Mouse (Mus musculus): ENCODE measurements at regions not wholly inside any gene's neighbourhood (a gene's known extent, or its start where the extent isn't known, plus 50 kb on each side); places are given as distances from the start of the nearest gene placed in this dataset.

DNA sequence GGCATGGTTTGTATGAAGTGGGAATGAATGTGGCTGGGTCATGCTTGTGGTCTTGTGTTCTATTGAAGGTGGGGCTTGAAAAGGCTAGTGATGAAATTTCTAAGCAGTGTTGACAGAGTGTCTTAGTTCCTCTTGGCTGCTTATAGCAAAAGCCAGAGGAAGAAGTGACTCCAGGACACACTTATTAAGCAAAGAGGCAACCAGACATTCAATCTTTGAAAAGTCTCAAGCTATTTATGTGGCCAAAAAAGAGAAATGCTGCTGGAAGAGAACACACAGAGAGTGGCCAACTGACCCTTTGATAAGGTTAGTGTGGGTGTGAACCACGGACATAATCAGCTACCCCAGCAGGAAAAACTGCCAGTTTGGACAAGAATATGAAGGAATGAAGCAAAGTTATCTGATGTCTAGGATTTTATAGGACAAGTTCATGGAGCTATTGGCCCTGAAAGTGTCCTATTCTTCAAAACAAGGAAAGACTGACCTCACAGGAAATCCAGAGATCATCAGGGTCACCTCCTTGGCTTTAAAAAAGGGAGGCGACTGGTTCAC lies 104.4 kb upstream of the Nxt1 start:
- peak overlapping the region; percentile 45; the same call in 1 of the 2 replicates for H3K27ac ChIP-seq (ENCODE audit: low read length)
- 24% methylated on average over 2 of the region's 2 CpGs for WGBS (ENCODE audit: insufficient replicate concordance)
- no peak overlapping the region for H3K4me3 ChIP-seq (ENCODE audit: low read depth, low read length)
- no peaks in the 10 kb centered on the region for H3K9me3 ChIP-seq (replicated peaks; ENCODE audit: control insufficient read depth, low read length)
- H3K36me3 ChIP-seq (ENCODE audit: control insufficient read depth, insufficient read depth), result no peaks in the 10 kb centered on the region
- ATAC-seq (ENCODE audit: low read depth), result peak; percentile 56; the same call in 1 of the 2 replicates
- no peak overlapping the region for H3K9ac ChIP-seq (ENCODE audit: low read depth, low read length)
- H3K4me2 ChIP-seq (ENCODE audit: low read depth, low read length), result no peak overlapping the region
- no peaks in the 10 kb centered on the region for H3K4me1 ChIP-seq (ENCODE audit: control insufficient read depth, low read depth, low read length)
- no peaks in the 10 kb centered on the region for H3K27me3 ChIP-seq (ENCODE audit: control insufficient read depth, insufficient read depth, low read depth, low read length)

DNA sequence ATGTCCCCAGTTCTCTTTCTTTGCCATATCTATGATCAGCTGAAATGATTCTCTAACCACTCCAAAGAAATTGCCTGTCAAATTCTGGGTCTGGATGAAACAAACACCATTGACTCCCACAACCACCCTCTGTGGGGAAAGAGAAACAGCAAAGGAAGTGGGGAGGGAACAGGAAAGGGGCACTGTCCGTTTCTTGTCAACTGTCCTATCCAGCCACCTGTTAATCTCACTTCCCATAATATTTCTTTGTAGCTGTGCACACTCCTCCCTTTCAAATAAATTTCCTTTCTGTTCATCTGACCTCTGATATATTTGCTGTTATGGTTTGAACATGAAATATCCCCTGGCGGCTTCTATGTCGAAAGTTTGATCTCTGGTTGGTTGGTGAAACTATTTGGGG lies 109.0 kb upstream of the Nxt1 start:
- Histone ChIP-seq H3K4me1 (ENCODE audit: control insufficient read depth, low read depth, low read length) (no peaks in the 10 kb centered on the region), H3K4me3 (ENCODE audit: low read depth, low read length) (no peak overlapping the region), H3K27ac (ENCODE audit: low read length) (peak overlapping the region; percentile 8; the same call in 1 of the 2 replicates), H3K27me3 (ENCODE audit: control insufficient read depth, insufficient read depth, low read depth, low read length) (no peaks in the 10 kb centered on the region), H3K4me2 (ENCODE audit: low read depth, low read length) (no peak overlapping the region), H3K9ac (ENCODE audit: low read depth, low read length) (no peak overlapping the region), H3K36me3 (ENCODE audit: control insufficient read depth, insufficient read depth) (no peaks in the 10 kb centered on the region), H3K9me3 (replicated peaks; ENCODE audit: control insufficient read depth, low read length) (no peaks in the 10 kb centered on the region)
- WGBS (ENCODE audit: insufficient replicate concordance), result 18% methylated on average over 3 of the region's 3 CpGs
- ATAC-seq (ENCODE audit: low read depth), result no peak; the same call in 1 of the 2 replicates

DNA sequence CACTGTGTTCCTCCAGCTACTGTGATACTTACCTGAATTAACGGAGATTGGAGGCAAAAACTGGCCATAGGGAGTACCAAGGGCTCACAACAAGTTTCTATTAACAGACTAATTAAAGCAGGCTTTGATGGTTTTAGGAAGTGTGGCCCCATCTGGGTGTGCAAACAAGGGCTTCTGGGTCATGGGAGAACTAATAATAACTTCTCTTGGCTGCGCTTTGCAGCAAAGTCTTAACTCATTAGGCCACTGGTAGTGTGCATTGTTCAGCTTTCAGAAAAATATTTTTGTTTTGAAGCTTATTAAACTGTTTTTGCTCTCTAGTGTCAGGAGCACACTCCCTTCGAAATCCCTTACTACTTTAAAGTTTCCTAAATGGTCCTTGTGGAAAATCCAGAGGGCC lies 110.4 kb upstream of the Nxt1 start:
- H3K9me3 ChIP-seq (replicated peaks; ENCODE audit: control insufficient read depth, low read length), result no peaks in the 10 kb centered on the region
- H3K4me2 ChIP-seq (ENCODE audit: low read depth, low read length), result no peak overlapping the region
- no peak overlapping the region for H3K9ac ChIP-seq (ENCODE audit: low read depth, low read length)
- no peaks in the 10 kb centered on the region for H3K36me3 ChIP-seq (ENCODE audit: control insufficient read depth, insufficient read depth)
- H3K4me1 ChIP-seq (ENCODE audit: control insufficient read depth, low read depth, low read length), result no peaks in the 10 kb centered on the region
- H3K27me3 ChIP-seq (ENCODE audit: control insufficient read depth, insufficient read depth, low read depth, low read length), result no peaks in the 10 kb centered on the region
- no peak overlapping the region for H3K4me3 ChIP-seq (ENCODE audit: low read depth, low read length)
- H3K27ac ChIP-seq (ENCODE audit: low read length), result no peak overlapping the region
- ATAC-seq (ENCODE audit: low read depth), result no peak
- WGBS (ENCODE audit: insufficient replicate concordance), result 39% methylated on average over 3 of the region's 3 CpGs

DNA sequence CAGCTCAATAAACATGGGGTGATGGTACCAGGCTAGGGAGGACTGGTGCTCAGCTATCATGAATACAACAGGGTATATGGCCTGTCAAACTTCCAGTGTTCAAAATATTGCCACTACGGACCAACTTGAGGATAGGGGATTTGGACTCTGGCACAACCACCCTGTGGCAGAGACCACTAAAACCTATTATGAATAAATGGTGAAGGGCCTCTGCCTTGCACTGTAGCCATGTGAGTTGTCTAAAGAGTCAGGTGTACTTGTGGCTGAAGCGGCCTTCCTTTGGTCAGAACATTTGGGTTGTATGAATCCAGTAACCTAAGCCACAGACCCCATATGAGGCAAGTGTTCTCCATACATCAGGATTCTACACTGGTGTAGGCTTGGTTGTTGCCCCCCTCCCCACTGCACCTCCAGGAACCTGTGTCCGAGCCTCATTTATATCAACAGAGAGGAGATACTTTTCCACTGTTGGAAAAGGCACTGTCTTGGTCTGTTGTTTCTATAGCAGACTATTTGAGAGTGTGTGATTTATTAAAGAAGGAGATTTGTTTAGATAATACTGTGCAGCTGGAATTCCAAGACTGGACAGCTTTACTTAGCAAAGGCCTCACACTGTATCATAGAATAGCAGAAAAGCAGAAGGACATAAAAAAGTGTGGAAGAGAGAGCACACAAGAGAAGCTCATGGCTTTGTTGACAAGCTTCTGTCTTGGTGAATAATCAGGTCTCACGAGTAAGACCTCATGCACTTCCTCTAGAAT lies 112.2 kb upstream of the Nxt1 start:
- Histone ChIP-seq H3K4me3 (ENCODE audit: low read depth, low read length) (no peak overlapping the region), H3K27me3 (ENCODE audit: control insufficient read depth, insufficient read depth, low read depth, low read length) (no peaks in the 10 kb centered on the region), H3K36me3 (ENCODE audit: control insufficient read depth, insufficient read depth) (no peaks in the 10 kb centered on the region), H3K4me1 (ENCODE audit: control insufficient read depth, low read depth, low read length) (no peaks in the 10 kb centered on the region), H3K4me2 (ENCODE audit: low read depth, low read length) (no peak overlapping the region), H3K9me3 (replicated peaks; ENCODE audit: control insufficient read depth, low read length) (no peaks in the 10 kb centered on the region), H3K27ac (ENCODE audit: low read length) (no peak overlapping the region), H3K9ac (ENCODE audit: low read depth, low read length) (no peak overlapping the region)
- 49% methylated on average over 4 of the region's 4 CpGs for WGBS (ENCODE audit: insufficient replicate concordance)
- ATAC-seq (ENCODE audit: low read depth), result no peak

DNA sequence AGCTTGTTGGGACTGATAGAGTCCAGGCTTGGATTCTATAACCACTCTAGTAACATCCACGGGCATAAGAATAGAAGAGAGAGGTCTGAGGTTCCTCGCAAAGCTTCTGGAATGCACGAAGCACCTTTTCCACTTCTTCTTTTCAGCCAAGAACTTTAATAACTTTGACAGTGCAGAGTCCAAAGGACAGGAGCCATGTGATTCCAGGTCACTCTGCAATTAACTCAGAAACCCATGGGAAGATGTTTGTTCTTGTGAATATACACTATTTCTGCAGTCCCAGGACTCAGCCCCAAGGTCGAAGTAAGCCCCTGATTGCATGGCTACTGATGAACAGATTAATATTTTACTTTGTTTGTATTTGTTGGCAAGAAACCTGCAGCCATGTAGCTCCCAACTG lies 113.0 kb upstream of the Nxt1 start:
- no peaks in the 10 kb centered on the region for H3K36me3 ChIP-seq (ENCODE audit: control insufficient read depth, insufficient read depth)
- H3K27me3 ChIP-seq (ENCODE audit: control insufficient read depth, insufficient read depth, low read depth, low read length), result no peaks in the 10 kb centered on the region

DNA sequence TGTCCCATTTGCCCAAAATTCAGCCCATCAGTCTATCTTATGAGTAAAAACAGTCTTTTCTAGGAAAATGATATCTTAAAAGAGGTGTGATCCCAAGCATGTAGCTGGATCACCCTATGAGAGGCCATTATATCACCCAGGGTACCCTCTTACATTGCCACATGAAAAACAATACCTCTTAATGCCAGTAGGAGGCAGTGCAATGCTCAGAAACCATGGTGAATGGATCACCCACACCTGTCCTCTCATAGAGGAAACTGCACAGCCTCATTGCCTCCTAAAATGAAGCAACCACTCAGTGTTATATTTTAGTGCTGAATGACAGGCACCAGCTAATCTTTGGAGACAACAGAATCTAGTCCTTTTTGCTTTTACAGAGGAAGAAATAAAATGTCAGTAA lies 114.0 kb upstream of the Nxt1 start:
- Histone ChIP-seq H3K9me3 (replicated peaks; ENCODE audit: control insufficient read depth, low read length) (no peaks in the 10 kb centered on the region), H3K4me2 (ENCODE audit: low read depth, low read length) (no peak overlapping the region), H3K27ac (ENCODE audit: low read length) (no peak overlapping the region), H3K4me1 (ENCODE audit: control insufficient read depth, low read depth, low read length) (no peaks in the 10 kb centered on the region), H3K36me3 (ENCODE audit: control insufficient read depth, insufficient read depth) (no peaks in the 10 kb centered on the region), H3K9ac (ENCODE audit: low read depth, low read length) (no peak overlapping the region), H3K4me3 (ENCODE audit: low read depth, low read length) (no peak overlapping the region), H3K27me3 (ENCODE audit: control insufficient read depth, insufficient read depth, low read depth, low read length) (no peaks in the 10 kb centered on the region)
- ATAC-seq (ENCODE audit: low read depth), result 0 out of 2 replicates have a peak, but pooled peaks have one; percentile 16

More for the DNA sequence above, 113.0 kb upstream of the Nxt1 start:
- H3K4me2 ChIP-seq (ENCODE audit: low read depth, low read length), result no peak overlapping the region
- H3K9ac ChIP-seq (ENCODE audit: low read depth, low read length), result no peak overlapping the region
- no peak overlapping the region for H3K4me3 ChIP-seq (ENCODE audit: low read depth, low read length)
- WGBS (ENCODE audit: insufficient replicate concordance), result 49% methylated on average over 4 of the region's 4 CpGs
- H3K27ac ChIP-seq (ENCODE audit: low read length), result no peak overlapping the region
- H3K4me1 ChIP-seq (ENCODE audit: control insufficient read depth, low read depth, low read length), result no peaks in the 10 kb centered on the region
- ATAC-seq (ENCODE audit: low read depth), result no peak
- H3K9me3 ChIP-seq (replicated peaks; ENCODE audit: control insufficient read depth, low read length), result no peaks in the 10 kb centered on the region

DNA sequence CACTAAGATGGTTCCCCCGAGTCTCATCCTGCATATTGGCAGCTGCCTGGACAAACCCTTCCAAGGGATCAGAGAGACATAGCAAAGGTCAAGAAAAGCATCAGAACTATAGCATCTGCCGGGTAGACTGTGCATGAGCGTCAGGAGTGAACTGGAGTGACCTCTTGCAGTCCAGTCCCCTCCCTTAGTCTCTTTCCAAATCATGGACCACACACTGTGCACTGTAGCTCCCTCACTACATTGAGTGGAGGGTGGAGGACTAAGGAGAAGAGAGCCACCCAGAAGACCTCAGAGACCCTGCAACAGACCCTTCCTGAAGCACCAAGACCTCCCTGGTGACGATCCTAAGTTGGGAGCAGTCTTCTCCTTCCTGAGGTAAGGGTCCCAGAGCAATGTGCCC lies 107.8 kb upstream of the Cd93 start:
- no peak for ATAC-seq (ENCODE audit: low read depth)

DNA sequence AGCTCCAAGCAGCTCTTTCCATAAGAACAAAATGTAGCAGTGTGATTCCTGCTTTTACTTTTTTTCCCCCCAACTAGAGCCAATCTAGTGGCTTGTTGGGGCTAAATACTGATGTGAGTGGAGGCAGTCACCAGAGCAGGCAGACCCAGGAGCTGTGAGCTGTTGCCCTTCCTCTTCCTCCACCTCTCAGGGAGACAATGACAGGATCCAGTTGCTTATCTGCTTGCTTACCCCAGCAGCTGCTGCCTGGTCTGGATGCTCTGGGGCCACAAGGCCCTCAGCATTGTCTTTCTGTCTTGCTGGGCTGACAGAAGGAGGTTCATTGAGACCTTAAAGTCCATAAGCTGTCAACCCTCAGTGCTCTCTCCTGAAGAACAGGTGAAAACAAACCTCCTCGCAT lies 106.3 kb upstream of the Cd93 start:
- no peak overlapping the region for H3K4me2 ChIP-seq (ENCODE audit: low read depth, low read length)
- no peak overlapping the region for H3K9ac ChIP-seq (ENCODE audit: low read depth, low read length)
- WGBS (ENCODE audit: insufficient replicate concordance), result 62% methylated on average over 1 of the region's 1 CpGs
- ATAC-seq (ENCODE audit: low read depth), result no peak
- H3K27me3 ChIP-seq (ENCODE audit: control insufficient read depth, insufficient read depth, low read depth, low read length), result no peaks in the 10 kb centered on the region
- no peaks in the 10 kb centered on the region for H3K9me3 ChIP-seq (replicated peaks; ENCODE audit: control insufficient read depth, low read length)
- H3K4me3 ChIP-seq (ENCODE audit: low read depth, low read length), result no peak overlapping the region
- no peaks in the 10 kb centered on the region for H3K36me3 ChIP-seq (ENCODE audit: control insufficient read depth, insufficient read depth)
- H3K4me1 ChIP-seq (ENCODE audit: control insufficient read depth, low read depth, low read length), result no peaks in the 10 kb centered on the region
- no peak overlapping the region for H3K27ac ChIP-seq (ENCODE audit: low read length)

More for the DNA sequence above, 107.8 kb upstream of the Cd93 start:
- Histone ChIP-seq H3K27ac (ENCODE audit: low read length) (no peak overlapping the region), H3K9ac (ENCODE audit: low read depth, low read length) (no peak overlapping the region), H3K9me3 (replicated peaks; ENCODE audit: control insufficient read depth, low read length) (no peaks in the 10 kb centered on the region), H3K36me3 (ENCODE audit: control insufficient read depth, insufficient read depth) (no peaks in the 10 kb centered on the region), H3K4me1 (ENCODE audit: control insufficient read depth, low read depth, low read length) (no peaks in the 10 kb centered on the region), H3K4me3 (ENCODE audit: low read depth, low read length) (no peak overlapping the region), H3K4me2 (ENCODE audit: low read depth, low read length) (no peak overlapping the region), H3K27me3 (ENCODE audit: control insufficient read depth, insufficient read depth, low read depth, low read length) (no peaks in the 10 kb centered on the region)
- WGBS (ENCODE audit: insufficient replicate concordance), result 55% methylated on average over 4 of the region's 4 CpGs

DNA sequence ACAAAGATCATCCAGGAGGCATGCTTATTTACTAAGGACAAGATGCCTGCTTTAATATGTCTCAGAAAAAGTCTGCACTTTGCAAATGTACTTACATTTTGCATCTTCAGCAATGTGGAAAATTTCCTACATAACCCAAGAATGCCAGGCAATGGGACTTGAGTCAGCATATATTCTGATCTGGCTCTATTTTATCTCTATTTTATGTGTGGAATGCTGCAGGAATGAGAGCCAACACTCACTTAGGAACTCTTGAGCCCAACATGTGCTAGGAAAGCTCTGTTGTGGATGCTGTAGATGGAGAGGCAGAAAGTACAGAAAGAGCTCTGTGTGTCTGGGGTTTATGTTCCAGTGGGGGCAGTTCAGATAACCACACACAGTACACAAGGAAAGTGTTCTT lies 99.0 kb upstream of the Cd93 start:
- Histone ChIP-seq H3K9me3 (replicated peaks; ENCODE audit: control insufficient read depth, low read length) (no peaks in the 10 kb centered on the region), H3K4me1 (ENCODE audit: control insufficient read depth, low read depth, low read length) (no peaks in the 10 kb centered on the region), H3K9ac (ENCODE audit: low read depth, low read length) (no peak overlapping the region), H3K27ac (ENCODE audit: low read length) (no peak overlapping the region), H3K4me3 (ENCODE audit: low read depth, low read length) (no peak overlapping the region), H3K36me3 (ENCODE audit: control insufficient read depth, insufficient read depth) (no peaks in the 10 kb centered on the region), H3K27me3 (ENCODE audit: control insufficient read depth, insufficient read depth, low read depth, low read length) (no peaks in the 10 kb centered on the region), H3K4me2 (ENCODE audit: low read depth, low read length) (no peak overlapping the region)
- ATAC-seq (ENCODE audit: low read depth), result no peak
